Mouse (Mus musculus): Measurements from ENCODE around the gene Birc2. TPM values are rescaled to one million over a fixed set of nuclear protein-coding genes. Genes with fewer than 3 reads are reported as not detected.
A peak's percentile ranks its signal among the peaks of the same experiment; 100 is the strongest.

Birc2 gene
- total RNA-seq, 2 experiments from 2014 or later = 20.8 to 23.5 TPM

DNA sequence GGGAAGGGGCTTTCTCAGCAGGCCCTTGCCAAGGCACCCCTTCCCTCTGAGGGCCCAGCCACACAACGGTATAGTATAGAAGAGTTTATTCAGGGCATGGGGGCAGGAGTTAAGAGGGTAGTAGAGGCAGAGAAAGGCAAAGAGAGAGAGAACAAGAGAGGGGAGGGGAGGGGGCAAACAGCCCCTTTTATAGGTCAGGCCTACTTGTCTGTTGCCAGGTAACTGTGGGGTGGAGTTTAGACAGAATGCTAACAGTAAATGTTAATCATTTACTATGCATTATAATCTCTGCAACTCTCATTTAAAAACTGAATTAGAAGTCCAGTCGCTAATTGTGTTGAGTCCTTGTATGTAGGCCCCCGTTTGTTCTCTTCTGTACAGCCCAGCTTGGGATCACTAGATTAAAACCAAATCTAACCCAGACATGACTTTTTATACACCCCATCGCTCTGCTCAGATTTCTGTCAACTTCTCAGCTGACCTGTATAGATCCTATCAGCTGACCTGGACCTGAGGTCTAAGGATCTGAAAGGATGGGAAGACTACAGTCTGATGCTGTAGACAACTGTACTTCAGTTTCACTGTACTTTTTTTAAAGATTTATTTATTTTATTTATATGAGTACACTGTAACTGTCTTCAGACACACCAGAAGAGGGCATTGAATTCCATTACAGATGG is 8.5 kb upstream of the Birc2 start:
- DNase-seq = no peak

- no peak for DNase-seq
These were observed 4.4 kb upstream of the Birc2 start for GRCm38 (mm10) chr9:7841221-7841620.

- DNase-seq = no peak
These were observed 1.1 kb upstream of the Birc2 start for GRCm38 (mm10) chr9:7837806-7838440.

- peak; percentile 45 for DNase-seq
These were observed 533 bp downstream of the Birc2 start for GRCm38 (mm10) chr9:7836331-7836730.

- no peak for DNase-seq
These were observed 1.6 kb downstream of the Birc2 start for GRCm38 (mm10) chr9:7835302-7835701.

- no peak for DNase-seq
These were observed 3.4 kb downstream of the Birc2 start for GRCm38 (mm10) chr9:7833421-7833820.

- peak; percentile 16 for DNase-seq
These were observed 7.0 kb downstream of the Birc2 start for GRCm38 (mm10) chr9:7829531-7830528.

DNA sequence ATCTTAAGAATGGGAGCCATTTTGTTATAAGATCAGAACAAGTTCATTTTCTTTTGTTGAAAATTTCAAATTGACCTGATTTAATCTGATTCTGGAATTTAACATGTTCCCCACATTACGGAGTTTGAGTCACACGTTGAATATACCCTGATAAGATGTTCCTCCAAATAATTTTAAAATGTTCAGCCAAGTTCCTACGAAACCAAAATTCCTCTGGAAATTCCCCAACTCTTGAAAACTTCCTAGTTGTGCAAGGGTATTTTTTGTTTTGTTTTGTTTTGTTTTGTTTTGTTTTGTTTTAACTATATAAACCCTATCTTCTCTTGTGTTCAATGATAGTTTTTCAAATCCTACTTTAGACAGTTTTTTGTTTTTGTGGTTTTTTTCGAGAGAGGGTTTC is 8.2 kb downstream of the Birc2 start:
- no peak for DNase-seq

GRCm38 (mm10) chr9:7824916-7825315 is 11.9 kb downstream of the Birc2 start:
- no peak for DNase-seq

GRCm38 (mm10) chr9:7822758-7823157 is 14.1 kb downstream of the Birc2 start:
- DNase-seq = no peak

DNA sequence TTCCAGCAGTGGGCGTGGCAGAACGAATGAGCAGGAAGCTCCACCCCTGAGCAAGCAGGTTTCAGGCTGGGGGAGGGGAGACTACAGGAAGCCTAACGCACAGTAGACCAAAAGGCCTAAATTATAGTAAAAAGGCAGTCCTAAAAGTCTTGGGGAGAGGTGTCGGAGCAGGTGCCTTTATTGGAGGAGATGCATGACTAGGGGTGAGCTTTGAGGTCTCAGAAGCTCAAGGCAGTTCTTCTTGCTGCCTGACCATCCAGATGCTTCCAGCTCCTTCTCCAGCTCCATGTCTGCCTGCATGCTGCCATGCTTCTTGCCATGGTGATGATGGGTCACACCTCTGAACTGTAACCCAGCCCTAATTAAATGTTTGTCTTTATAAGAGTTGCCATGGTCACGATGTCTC is 31.8 kb downstream of the Birc2 start:
- no peak for DNase-seq

DNA sequence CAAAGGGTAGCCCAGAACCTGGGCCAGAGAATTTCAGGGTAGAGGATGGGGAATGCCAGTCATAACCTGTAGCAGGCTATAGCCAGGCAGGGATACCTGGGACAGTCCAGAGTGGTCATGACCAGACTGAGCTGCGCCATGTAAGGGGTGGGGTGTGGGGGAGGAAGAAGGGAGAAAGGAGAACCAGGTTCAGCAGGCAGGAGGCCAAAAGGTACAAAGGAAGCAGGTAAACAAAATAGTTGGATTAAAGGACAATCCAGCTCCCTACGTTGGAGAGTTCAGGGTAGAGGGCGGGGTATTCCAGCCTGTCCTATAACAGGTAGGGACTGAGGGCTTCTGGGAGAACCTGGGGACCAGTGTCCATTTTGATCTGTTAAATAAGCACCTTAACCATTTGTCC is 38.3 kb downstream of the Birc2 start:
- DNase-seq = no peak

- no peak for DNase-seq
These were observed 39.3 kb downstream of the Birc2 start for GRCm38 (mm10) chr9:7797542-7797941.

DNA sequence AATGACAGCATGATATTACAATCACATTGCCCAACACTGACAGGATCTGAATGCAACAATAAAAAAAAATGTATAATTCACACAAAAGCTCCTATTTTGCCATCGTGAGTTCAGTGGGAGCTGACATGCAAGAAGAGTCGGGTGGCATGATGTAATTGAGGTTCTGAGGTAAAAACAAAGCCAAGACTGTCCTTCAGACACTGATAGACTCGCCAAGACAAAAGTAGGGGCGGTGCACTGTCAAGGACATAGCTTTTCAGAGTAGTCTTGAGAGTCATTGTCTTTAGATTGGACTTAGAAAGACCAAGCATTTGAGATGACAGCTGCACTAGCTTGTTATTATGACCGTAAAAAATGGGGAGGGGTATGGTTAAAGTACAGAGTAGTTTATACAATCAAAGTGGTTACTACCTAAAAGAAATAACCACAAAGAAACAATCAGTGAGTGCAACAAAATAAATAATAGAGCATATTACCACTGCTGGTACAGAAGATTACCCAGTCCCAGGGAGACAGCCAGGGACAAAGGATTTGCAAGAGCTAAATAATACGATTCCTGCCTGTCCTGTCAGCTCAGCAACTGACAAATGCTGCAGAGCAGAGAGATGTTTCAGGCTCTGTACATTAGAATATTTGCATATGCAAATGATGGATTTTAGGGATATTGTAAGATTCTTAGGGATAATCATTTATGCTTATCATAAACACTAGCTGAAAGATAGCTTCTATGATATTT is 40.6 kb downstream of the Birc2 start:
- no peak for DNase-seq

DNA sequence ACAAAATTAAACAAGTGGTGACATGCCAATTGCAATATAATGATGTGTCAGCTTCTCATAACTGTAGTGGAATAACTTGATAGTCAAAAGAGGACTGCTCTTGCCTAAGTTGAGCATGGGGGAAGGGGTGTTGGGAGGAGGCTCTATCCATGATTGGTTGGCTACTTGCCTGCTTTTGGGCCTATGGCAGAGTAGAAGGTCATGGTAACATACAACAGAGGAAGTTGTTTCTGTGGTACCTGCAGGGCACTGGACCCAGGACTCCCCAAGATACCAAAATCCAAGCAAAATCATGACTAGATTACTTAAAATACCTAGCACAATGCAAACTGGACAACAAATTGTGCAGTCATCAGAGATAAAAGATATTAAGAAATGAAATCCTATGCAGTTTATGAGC is 41.3 kb downstream of the Birc2 start:
- DNase-seq = no peak

- no peak for DNase-seq
These were observed 43.3 kb downstream of the Birc2 start for GRCm38 (mm10) chr9:7793561-7793960.

DNA sequence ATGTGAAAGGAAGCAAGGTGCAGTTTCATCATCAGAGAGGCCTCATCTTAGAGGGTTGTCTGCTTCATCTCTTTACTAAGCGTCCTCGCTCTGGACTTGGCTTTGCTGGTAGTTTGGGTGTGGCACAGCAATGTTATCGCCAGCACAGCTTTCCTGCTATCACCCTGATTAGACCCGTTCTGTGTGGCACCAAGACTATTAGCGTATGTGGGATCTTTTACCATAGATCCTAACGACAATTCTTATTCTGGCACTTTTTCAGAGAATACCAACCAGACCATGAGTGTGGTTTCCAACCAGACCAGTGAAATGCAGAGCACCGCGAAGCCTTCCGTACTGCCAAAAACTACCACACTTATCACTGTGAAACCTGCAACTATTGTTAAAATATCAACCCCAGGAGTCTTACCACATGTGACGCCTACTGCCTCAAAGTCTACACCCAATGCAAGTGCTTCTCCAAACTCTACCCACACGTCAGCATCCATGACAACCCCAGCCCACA is 46.2 kb downstream of the Birc2 start:
- no peak for DNase-seq

DNA sequence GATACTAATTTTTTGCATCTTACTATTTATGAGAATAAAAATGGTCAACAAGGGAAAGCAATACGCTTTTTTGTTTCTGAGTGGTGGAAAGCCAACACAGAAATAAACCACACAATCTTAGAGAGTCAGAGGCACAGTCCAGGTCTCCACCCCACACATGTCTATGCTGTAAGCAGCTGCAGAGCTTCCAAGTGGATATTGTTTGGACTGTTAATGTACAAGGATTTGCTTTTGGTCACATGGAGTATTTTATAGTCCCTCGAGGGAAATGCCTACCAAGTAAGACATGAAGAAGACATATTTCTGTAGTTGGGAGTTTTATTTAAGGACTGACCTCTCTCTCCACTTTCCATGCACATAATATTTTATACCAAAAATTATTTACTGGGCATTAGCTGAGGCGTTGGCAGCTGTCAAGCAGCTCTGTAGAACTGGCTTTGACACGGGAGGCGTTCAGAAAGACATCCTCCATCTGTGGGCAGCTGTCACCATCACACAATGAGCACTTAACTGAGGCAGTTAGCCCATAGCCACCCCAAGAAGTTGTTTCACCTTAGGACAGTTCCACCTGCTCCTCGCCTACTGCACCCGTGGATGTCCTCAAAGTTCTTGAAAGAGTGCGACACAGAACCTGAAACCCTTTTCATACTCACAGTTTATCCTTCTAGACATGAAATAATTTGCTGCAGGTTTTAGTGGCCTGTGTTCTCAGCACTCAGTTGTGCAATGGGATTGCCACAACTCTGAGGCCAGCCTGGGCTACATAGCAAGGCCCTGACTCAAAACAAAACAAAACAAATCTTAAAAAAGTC is 46.9 kb downstream of the Birc2 start:
- no peak for DNase-seq

- DNase-seq = no peak
These were observed 48.5 kb downstream of the Birc2 start for GRCm38 (mm10) chr9:7788411-7788810.

DNA sequence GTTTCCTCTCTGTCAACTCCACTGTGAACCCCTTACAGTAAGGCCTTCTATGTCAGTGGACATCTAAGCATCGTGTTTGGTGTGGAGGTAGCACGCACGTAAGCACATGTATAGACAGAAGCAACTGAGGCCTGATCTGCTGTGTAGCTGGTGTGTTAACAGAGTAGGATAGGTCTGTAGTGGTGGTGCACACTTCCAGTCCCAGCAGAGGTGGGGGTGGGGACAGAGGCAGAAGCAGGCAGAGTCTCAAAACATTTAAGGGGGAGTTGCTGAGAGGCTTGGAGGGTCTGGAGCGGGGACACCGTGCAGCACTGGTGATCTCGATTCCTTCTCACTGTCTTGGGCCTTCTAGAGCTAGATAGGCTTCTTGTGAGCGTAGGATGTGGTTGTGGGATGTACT is 50.8 kb downstream of the Birc2 start:
- no peak for DNase-seq

DNA sequence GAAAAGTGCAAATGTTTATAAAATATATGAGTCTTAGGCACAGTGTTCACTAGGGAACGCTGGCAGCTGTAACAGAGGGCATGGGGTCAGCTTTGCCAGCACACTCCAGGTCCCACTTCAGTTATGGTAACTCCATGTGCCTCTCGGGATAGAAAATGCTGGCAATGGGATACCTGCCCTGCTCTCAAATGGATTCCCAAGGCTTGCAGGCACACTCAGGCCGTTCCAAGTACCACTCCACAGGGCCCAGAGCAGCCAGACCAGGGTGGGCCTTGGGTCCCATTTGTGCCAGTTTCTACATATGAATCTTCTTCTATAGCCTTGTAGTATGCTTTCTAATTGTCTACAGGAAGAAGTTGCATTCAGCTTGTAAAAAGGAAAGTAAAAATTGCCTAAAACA is 51.5 kb downstream of the Birc2 start:
- no peak for DNase-seq
